Mouse (Mus musculus) lung, postnatal 0 days (tissue): ENCODE data around the gene Kansl1.

Source experiments
- CTCF ChIP-seq: IDR thresholded peaks from 2 replicates; pipeline ENCODE4 v1.5.1; 2016; ENCODE audit warnings: antibody characterized with exemption, mild to moderate bottlenecking
- EP300 ChIP-seq: IDR thresholded peaks from 2 replicates; pipeline ENCODE4 v1.6.1; 2016; ENCODE audit warnings: antibody characterized with exemption, mild to moderate bottlenecking, control low read depth

DNA sequence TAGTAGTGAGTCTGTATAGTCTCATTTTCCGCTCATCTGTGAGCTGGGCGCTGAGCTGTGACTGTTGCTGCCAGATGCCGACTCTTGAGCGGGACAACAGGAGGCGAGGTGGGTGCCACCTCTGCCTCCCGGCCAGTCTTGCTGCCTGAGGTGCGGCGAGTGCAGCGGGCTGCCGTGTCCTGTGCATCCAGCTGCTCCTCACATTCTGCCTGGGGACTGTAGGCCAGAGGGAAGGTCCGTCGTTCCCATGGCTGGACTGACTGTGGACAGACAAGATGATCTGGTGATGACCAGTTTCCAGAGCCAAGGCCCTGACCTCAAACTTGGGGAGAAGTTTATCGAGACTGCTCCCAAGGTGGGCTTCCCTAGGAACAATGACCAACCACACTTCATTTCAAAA, 133.7 kb downstream of the Kansl1 start:
- no peak for TF ChIP-seq CTCF
- TF ChIP-seq EP300: no peak
